Mouse (Mus musculus) C2C12 (cell line): ENCODE data around the gene Rrp36.

Experiments used
- CTCF ChIP-seq: IDR thresholded peaks from one replicate; pipeline ENCODE4 v1.5.1; 2011; ENCODE audit not compliant: control insufficient read depth, insufficient read depth, insufficient read length
- MAX ChIP-seq: IDR thresholded peaks from one replicate; pipeline ENCODE4 v1.6.1; 2011; ENCODE audit warnings: mild to moderate bottlenecking, control low read depth

DNA sequence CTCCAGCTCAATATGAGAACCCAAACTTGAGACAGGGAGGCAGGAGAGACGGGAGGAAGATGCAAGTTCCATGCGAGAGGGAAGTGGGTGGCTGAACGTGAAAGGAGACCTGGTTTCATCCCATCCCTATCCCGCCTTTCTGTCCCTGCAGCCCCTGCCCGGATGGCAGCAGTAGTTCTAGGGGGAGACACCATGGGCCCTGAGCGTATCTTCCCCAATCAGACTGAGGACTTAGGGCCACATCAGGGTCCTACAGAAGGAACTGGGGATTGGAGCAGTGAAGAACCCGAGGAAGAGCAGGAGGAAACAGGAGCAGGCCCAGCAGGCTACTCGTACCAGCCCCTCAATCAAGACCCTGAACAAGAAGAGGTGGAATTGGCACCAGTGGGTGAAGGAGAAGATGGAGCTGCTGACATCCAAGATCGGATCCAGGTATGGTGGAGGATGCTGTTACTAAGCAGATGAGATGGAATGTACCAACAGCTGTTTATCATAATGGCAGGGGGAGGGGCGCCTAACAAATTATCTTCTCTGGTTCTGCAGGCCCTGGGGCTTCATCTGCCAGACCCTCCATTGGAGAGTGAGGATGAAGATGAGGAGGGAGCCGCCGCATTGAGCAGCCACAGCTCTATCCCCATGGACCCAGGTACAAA is 7.4 kb upstream of the Rrp36 start:
- TF ChIP-seq CTCF, result no peak
- no peak for TF ChIP-seq MAX
